Mouse (Mus musculus) CH12.LX (cell line): Measurements from ENCODE around the gene Lama1. TPM values are rescaled to one million over a fixed set of nuclear protein-coding genes. Genes with fewer than 3 reads are reported as not detected.

ENCODE experiments used
- DNase-seq: peaks from one replicate; pipeline ENCODE4 v3.0.0-alpha.2; 2013; ENCODE audit errors: extremely low read depth
- H3K27ac ChIP-seq: 2 replicates; pipeline ENCODE4 v1.5.1; 2012; ENCODE audit warnings: low read depth, mild to moderate bottlenecking, control low read depth, moderate library complexity; ENCODE audit not compliant: insufficient read depth
- H3K27me3 ChIP-seq: replicated peaks from 2 replicates; pipeline ENCODE3; 2012; ENCODE audit warnings: inconsistent platforms
- H3K36me3 ChIP-seq, 2 experiments: replicated peaks in 1 of 2; 2 replicates each; pipeline versions ENCODE3 to v1.6.1; 2012; ENCODE audit warnings: inconsistent platforms in 1 of 2, low read length in 1 of 2, mild to moderate bottlenecking in 1 of 2, mixed read lengths in 1 of 2, moderate library complexity in 1 of 2; ENCODE audit not compliant: control insufficient read depth in 1 of 2, insufficient read depth in 1 of 2
- H3K4me1 ChIP-seq, 2 experiments: 2 replicates each; pipeline ENCODE4 v1.6.1; 2012; ENCODE audit warnings: inconsistent platforms in 1 of 2, moderate library complexity in 1 of 2; ENCODE audit not compliant: insufficient read depth in 2 of 2, control insufficient read depth in 1 of 2
- H3K4me2 ChIP-seq: 2 replicates; pipeline ENCODE4 v1.6.1; 2012; ENCODE audit warnings: low read depth, mild to moderate bottlenecking, control low read depth; ENCODE audit not compliant: poor library complexity, insufficient read depth, severe bottlenecking
- H3K4me3 ChIP-seq, 3 experiments: fragments of 150-350 bp in 1 of 3; sonication (generic) in 1 of 3; replicated peaks in 1 of 3; 2 replicates each; pipeline versions ENCODE3 to v1.5.1; 2011 to 2012; ENCODE audit warnings: low read depth in 2 of 3, low read length in 2 of 3, mild to moderate bottlenecking in 2 of 3, moderate library complexity in 2 of 3, control low read depth in 1 of 3, improper control_type of control experiment in 1 of 3, inconsistent platforms in 1 of 3, mixed read lengths in 1 of 3; ENCODE audit not compliant: poor library complexity in 1 of 3
- H3K79me2 ChIP-seq: replicated peaks from 2 replicates; pipeline ENCODE4 v1.6.1; 2012; ENCODE audit warnings: mild to moderate bottlenecking, moderate library complexity; ENCODE audit not compliant: control insufficient read depth, poor library complexity, insufficient read depth, severe bottlenecking; ENCODE audit errors: extremely low read depth
- H3K9ac ChIP-seq: 2 replicates; pipeline ENCODE4 v1.6.1; 2012; ENCODE audit warnings: low read depth, mild to moderate bottlenecking, control low read depth, moderate library complexity; ENCODE audit not compliant: insufficient read depth
- H3K9me3 ChIP-seq: replicated peaks from 2 replicates; pipeline ENCODE3; 2012; ENCODE audit warnings: low read length, inconsistent platforms, mixed read lengths
- CHD1 ChIP-seq: IDR thresholded peaks from 2 replicates; pipeline ENCODE4 v1.6.1; 2012; ENCODE audit warnings: low read depth, low read length, improper control_type of control experiment, inconsistent platforms
- CHD2 ChIP-seq: IDR thresholded peaks from 2 replicates; pipeline ENCODE4 v1.6.1; 2011; ENCODE audit warnings: low read length, improper control_type of control experiment
- CTCF ChIP-seq, 2 experiments: IDR thresholded peaks in 1 of 2; conservative IDR thresholded peaks in 1 of 2; 2 replicates each; pipeline ENCODE4 v1.5.1; 2011 to 2012; ENCODE audit warnings: low read depth in 2 of 2, low read length in 2 of 2, improper control_type of control experiment in 1 of 2, inconsistent platforms in 1 of 2, mild to moderate bottlenecking in 1 of 2, moderate library complexity in 1 of 2
- GABPA ChIP-seq: IDR thresholded peaks from 2 replicates; pipeline ENCODE4 v1.6.1; 2012; ENCODE audit warnings: low read depth, low read length, improper control_type of control experiment, inconsistent platforms; ENCODE audit not compliant: insufficient replicate concordance
- JUN ChIP-seq: IDR thresholded peaks from 2 replicates; pipeline ENCODE4 v1.6.1; 2011; ENCODE audit warnings: low read depth, mild to moderate bottlenecking, low read length, improper control_type of control experiment, moderate library complexity; ENCODE audit not compliant: insufficient read depth
- MAX ChIP-seq: IDR thresholded peaks from 2 replicates; pipeline ENCODE4 v1.6.1; 2011; ENCODE audit warnings: low read length, improper control_type of control experiment
- MAZ ChIP-seq: IDR thresholded peaks from 2 replicates; pipeline ENCODE4 v1.6.1; 2012; ENCODE audit warnings: low read depth, mild to moderate bottlenecking, inconsistent platforms, low read length, improper control_type of control experiment, moderate library complexity
- MEF2A ChIP-seq: IDR thresholded peaks from 2 replicates; pipeline ENCODE4 v1.6.1; 2014; ENCODE audit warnings: low read depth, mild to moderate bottlenecking, inconsistent platforms, low read length, improper control_type of control experiment, borderline replicate concordance
- MXI1 ChIP-seq: IDR thresholded peaks from 2 replicates; pipeline ENCODE4 v1.6.1; 2011; ENCODE audit warnings: mild to moderate bottlenecking, low read depth, low read length, improper control_type of control experiment
- MYC ChIP-seq: IDR thresholded peaks from 2 replicates; pipeline ENCODE4 v1.6.1; 2011; ENCODE audit warnings: low read depth, mild to moderate bottlenecking, improper control_type of control experiment, low read length
- NELFE ChIP-seq: IDR thresholded peaks from 2 replicates; pipeline ENCODE4 v1.6.1; 2011; ENCODE audit warnings: low read depth, low read length, improper control_type of control experiment
- PAX5 ChIP-seq: IDR thresholded peaks from 2 replicates; pipeline ENCODE4 v1.6.1; 2012; ENCODE audit warnings: low read length, inconsistent platforms, mixed read lengths
- POLR2A ChIP-seq: IDR thresholded peaks from 2 replicates; pipeline ENCODE4 v1.6.1; 2011; ENCODE audit warnings: low read depth, mild to moderate bottlenecking, improper control_type of control experiment, low read length
- POLR2AphosphoS2 ChIP-seq: IDR thresholded peaks from 2 replicates; pipeline ENCODE4 v1.6.1; 2011; ENCODE audit warnings: low read depth, low read length, improper control_type of control experiment
- RAD21 ChIP-seq: IDR thresholded peaks from 2 replicates; pipeline ENCODE4 v1.6.1; 2011; ENCODE audit warnings: low read depth, mild to moderate bottlenecking, low read length, improper control_type of control experiment, moderate library complexity
- SIN3A ChIP-seq: IDR thresholded peaks from 2 replicates; pipeline ENCODE4 v1.6.1; 2012; ENCODE audit warnings: low read length, improper control_type of control experiment, inconsistent platforms
- UBTF ChIP-seq: IDR thresholded peaks from 2 replicates; pipeline ENCODE4 v1.6.1; 2012; ENCODE audit warnings: low read depth, mild to moderate bottlenecking, inconsistent platforms, low read length, improper control_type of control experiment, moderate library complexity
- USF2 ChIP-seq: conservative IDR thresholded peaks from 2 replicates; pipeline ENCODE4 v1.6.1; 2011; ENCODE audit warnings: low read depth, low read length, improper control_type of control experiment
- ZKSCAN1 ChIP-seq: IDR thresholded peaks from 2 replicates; pipeline ENCODE4 v1.6.1; 2012; ENCODE audit warnings: low read depth, inconsistent platforms, low read length, improper control_type of control experiment, borderline replicate concordance
- dilution Hi-C: fragments of 300-500 bp; cut with MboI; formaldehyde crosslinking; loops from 2 replicates; pipeline ENCODE4 v1.14.3; 2020; ENCODE audit warnings: low sequenced_read_pairs; ENCODE audit not compliant: extremely low pct_unique_long_range_greater_than_20kb, extremely low pct_ligation_motif_present
- in situ Hi-C: fragments of 300-500 bp; cut with MboI; formaldehyde crosslinking; loops from 3 replicates; pipeline ENCODE4 v1.14.3; 2019; ENCODE audit warnings: low sequenced_read_pairs, low pct_ligation_motif_present, low pct_unique_long_range_greater_than_20kb, mixed read lengths
- polyA plus RNA-seq: library from polyadenylated mRNA; unstranded; fragments of >175 nt; gene quantifications from 2 replicates; pipeline ENCODE4 v1.2.1, GENCODE M21; 2012; ENCODE audit warnings: low read depth; ENCODE audit not compliant: insufficient read length
- total RNA-seq, 2 experiments: library from RNA; depleted of rRNA; stranded (reverse); fragments of 300-350 nt in 1 of 2; fragments of >200 nt in 1 of 2; gene quantifications; 2 replicates each; pipeline ENCODE4 v1.2.3; 2012 to 2014

The Lama1 gene
- total and polyA plus RNA-seq, 3 experiments: not detected

- H3K9me3 ChIP-seq: peaks cover 74% of the 10 kb centered on the region
- no peaks in the 10 kb centered on the region for H3K27me3 ChIP-seq
- no peaks in the 10 kb centered on the region for H3K79me2 ChIP-seq
- DNase-seq: no peak
- no peak overlapping the region for H3K27ac ChIP-seq
- dilution Hi-C loops: no loop called here
- no peaks in the 10 kb centered on the region for H3K36me3 ChIP-seq
- no peak for TF ChIP-seq CHD1
- no peak for TF ChIP-seq MEF2A
- no peak for TF ChIP-seq SIN3A
- no peak for TF ChIP-seq NELFE
- no peak for TF ChIP-seq ZKSCAN1
- no peak for TF ChIP-seq PAX5
- no peak for TF ChIP-seq GABPA
- TF ChIP-seq MYC: no peak
- no peak for TF ChIP-seq USF2
- no peak for TF ChIP-seq MAX
- H3K9ac ChIP-seq: no peak overlapping the region
- in situ Hi-C loops: no loop called here
- no peaks in the 10 kb centered on the region for H3K4me1 ChIP-seq
- no peak overlapping the region for H3K4me2 ChIP-seq
- no peak overlapping the region for H3K4me3 ChIP-seq
Measured at GRCm38 (mm10) chr17:67687505-67687904, 9.6 kb upstream of the Lama1 start.

- Histone ChIP-seq H3K9me3 (peaks cover 74% of the 10 kb centered on the region), H3K27ac (no peak overlapping the region), H3K36me3 (no peaks in the 10 kb centered on the region), H3K4me2 (no peak overlapping the region), H3K79me2 (no peaks in the 10 kb centered on the region), H3K27me3 (no peaks in the 10 kb centered on the region), H3K4me3 (no peak overlapping the region), H3K4me1 (no peaks in the 10 kb centered on the region), H3K9ac (no peak overlapping the region)
- DNase-seq: no peak
- TF ChIP-seq POLR2AphosphoS2: no peak
- no peak for TF ChIP-seq MAX
- TF ChIP-seq MAZ: no peak
- TF ChIP-seq POLR2A: no peak
- TF ChIP-seq UBTF: no peak
- TF ChIP-seq RAD21: no peak
- TF ChIP-seq CTCF (conservative IDR thresholded peaks at IDR 0.05 in 1 of 2, IDR thresholded peaks at IDR 0.05 in 1 of 2; ENCODE audit: low read depth in 2 of 2, low read length in 2 of 2): no peak
- no peak for TF ChIP-seq MXI1
- no peak for TF ChIP-seq JUN
- TF ChIP-seq CHD2: no peak
- in situ Hi-C loops (no loop called here), dilution Hi-C loops (no loop called here)
Measured at GRCm38 (mm10) chr17:67690689-67691088, 6.4 kb upstream of the Lama1 start.
